Mouse (Mus musculus) neutrophil, adult 5-6 weeks (primary cell): Measurements from ENCODE around the gene Kat6b. TPM values are rescaled to one million over a fixed set of nuclear protein-coding genes. Genes with fewer than 3 reads are reported as not detected.

Experiments
- ATAC-seq: fragments of 151-379, 151-347 bp; 2 replicates; pipeline ENCODE4 v1.8.0; 2017; ENCODE audit warnings: mild to moderate bottlenecking, moderate TSS enrichment; ENCODE audit not compliant: insufficient number of reproducible peaks, poor library complexity, low FRiP score, severe bottlenecking; ENCODE audit errors: extremely low read depth
- total RNA-seq: library from RNA; stranded (forward); fragments of 200-1000 nt; gene quantifications from 2 replicates; pipeline ENCODE4 v1.2.3, GENCODE M21; 2017

The Kat6b gene
- total RNA-seq, 1 experiment from 2014 or later = 19.8 TPM

DNA sequence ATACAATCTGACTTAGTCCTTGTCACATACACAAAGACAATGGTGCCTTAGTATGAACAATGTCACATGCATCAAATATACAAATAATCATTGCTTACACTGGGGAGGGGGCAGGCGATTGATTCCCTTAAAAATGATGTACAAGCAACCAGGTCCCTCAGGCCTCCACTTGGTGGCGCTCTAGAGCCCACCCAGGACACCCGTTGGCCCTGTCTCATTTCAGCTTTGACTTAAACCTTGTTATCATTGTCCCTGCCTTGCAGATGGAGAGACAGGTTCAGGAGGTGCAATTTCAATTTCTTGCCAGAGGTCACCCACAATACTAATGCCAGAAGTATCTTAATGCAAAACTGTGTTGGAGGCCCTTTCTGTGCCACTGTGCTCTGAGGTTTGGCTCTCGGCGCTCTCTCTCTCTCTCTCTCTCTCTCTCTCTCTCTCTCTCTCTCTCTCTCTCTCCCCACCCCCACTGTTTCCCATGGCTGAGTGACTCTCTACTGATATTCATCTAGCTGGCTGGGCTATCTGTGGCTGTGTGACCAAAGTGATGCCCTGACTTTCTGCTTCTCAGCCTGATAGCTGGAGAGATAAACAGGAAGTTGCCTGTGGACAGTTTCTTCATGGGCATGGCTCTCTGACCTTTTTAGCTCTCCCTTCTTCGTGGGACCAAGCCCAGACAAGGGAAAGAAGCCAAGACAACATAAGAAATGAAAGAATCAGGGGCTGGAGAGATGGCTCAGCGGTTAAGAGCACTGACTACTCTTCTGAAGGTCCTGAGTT, 197.5 kb downstream of the Kat6b start:
- ATAC-seq = no peak

DNA sequence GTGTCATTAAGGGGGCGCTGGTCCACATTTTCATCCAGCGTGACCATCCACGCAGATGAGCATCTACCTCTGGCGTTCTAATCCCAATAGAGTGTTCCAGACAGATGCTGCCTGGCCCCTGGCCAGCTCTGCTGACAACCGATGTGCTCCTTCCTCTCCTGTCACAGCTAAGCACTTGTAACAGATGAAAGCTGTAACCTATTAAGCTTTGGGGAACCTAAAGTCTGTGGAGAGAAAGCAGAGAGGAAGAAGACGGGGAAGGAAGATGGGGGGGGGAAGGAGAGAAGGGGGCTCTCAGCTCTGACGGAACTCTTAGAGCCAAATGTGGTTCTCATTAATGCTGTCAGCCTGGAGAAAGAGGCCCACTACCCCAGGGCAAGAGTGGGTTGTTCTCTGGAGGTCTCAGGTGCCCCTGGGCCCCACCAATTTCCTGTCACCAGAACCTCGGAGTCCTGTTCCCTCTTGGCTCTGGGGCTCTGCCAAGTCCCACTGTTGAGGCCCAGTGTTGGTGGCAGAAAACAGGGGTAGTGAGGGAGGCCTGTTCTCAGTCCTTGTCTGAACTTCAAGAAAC, 198.5 kb downstream of the Kat6b start:
- no peak for ATAC-seq

DNA sequence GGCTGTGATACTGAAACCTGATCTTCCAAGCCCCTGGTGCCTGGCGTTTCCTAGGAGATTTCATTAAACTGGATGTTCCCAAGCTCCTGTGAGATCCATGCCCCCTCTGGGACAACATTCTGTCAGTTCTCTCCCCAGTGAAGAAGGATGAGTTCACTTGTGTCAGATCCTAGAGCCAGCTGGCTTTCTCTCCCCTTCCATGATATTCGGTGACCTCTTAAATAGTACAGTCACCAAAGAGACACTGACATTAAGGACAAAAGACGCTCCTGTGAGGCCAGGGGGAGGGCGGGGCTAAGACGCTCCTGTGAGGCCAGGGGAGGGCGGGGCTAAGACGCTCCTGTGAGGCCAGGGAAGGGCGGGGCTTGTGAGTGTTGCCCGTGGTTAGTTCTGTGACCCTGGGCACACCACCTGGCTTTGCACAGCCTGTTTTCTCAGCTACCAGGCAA, 201.5 kb downstream of the Kat6b start:
- ATAC-seq = peak; percentile 69

DNA sequence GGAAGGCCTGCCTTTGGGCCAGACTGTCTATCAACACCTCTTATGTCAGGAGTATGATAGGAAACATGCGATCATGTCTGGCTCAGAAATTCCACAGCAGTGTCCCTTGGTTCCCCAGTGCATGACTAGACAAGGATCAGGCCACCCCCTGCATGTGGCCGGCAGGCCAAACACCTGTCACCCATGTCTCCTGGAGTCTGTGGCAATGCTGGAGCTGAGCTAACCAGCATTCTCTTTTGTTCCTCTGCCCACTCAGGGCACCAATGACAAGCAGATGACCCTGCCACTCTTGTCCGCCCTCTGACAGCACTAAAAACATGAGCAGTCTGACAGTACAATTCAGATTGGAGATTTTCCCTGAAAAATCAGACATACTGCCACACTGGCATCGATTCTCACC, 202.6 kb downstream of the Kat6b start:
- no peak for ATAC-seq

DNA sequence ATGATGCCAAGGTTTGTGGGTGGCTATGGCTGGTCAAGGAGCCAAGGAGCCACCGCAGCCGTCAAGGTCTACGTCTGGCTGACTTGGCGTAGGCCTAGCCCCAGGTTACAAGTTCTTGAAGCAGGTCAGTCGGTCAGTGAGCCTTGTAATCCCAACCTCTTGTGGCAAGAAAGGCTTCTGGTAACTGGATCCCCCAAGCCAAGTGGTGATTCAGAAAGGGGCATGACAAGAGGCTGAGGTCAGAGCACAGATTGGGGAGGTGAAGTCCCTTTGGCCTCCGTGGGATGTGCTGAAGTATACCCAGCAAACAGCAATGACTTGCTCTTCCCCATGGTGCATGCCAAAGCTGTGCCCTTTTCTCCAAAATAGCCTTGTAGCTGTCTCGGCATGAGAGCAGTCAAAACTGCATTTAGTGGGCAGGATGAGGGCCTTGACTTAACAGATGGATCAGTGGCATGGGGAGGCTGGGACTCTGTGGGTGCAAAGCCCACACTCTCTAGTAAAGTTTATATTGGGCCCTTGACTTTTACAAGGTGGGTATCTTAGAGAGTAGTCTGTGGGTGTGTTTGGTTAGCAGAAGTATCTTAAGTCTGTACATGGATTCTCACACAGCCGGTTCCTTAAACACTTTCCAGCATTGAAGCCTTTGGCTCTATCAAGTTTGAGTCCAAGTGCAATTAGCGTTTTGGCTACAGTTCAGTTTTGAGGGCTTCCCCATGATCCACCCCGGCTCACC, 204.3 kb downstream of the Kat6b start:
- no peak for ATAC-seq

DNA sequence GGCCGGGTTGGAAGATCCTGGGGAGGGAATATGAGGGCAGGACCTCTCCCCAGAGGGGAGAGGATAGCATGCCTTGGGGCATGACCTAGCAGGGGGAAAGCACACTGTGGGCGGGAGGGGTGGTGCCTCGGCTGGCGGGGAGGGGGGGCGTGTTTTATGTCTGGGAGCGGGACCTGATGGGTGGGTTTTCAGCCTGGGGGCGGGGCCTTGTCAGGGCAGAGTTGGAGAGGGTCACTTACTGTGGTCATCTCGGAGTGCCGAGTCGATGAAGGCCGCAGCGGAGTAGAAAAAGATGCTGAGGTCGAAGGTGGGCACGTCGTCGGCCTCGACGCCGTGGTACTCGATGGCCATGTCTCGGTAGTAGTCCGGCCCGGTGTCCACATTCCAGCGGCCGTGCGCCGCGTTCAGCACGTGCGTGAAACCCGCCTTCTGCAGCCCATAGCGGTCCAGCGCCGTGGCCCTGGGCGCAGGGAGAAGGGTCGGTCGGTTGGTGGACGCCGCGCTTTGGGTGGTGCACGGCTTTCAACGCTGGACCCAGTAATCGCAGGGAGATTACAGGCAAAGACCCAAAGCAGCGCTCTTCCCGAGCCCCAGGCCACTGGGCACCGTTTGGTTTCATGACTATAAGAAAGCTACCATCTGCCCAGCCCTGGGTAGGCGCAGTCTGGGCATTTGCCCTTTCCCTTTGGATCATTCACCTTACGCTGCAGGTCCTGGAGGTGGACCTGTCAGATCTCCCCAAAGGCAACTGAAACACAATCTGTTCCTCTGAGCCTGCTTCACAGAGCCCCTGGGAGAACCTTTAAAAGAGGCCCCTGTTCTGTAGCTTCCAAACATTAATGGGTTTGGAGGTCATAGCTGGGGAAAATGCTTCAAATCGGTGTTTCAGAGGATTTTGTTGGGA, 205.4 kb downstream of the Kat6b start:
- ATAC-seq = no peak

DNA sequence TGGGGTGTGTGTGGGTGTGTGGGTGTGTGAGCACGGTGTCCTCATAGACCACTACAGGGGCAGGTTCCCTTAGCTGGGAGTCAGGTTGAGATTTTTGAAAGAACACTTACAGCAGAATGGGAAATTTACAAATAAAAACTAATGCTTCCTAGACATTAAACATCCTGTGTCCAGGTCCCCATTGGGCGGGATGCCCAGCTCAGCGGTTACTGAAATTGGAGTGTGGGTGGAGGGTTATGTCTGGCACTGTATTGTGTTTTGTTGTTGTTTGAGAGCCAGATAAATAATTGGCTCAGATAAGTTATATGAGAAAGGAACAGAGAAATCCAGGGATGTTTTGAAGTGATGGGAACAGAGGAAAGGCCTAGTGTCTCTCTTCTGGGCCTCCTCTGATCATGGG, 209.8 kb downstream of the Kat6b start:
- no peak for ATAC-seq

DNA sequence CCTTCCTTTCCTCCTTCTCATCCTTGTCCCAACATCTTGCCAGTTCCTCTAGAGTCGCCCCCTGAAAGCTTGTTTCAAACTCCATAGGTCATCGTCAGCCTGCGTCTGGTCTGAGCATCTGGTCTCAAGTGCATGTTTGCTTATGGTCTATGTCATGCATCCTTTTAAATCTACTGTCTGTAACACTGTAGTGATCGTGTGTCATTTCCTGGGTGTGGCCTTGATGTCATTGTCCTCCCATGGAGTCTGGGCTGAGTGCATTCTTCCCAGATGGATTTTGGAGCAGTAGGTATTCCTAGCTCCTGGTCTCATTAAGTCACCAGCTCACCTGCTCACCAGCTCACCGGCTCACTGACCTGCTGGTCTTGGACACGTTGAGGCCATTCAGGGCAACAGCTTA, 213.8 kb downstream of the Kat6b start:
- ATAC-seq = no peak

DNA sequence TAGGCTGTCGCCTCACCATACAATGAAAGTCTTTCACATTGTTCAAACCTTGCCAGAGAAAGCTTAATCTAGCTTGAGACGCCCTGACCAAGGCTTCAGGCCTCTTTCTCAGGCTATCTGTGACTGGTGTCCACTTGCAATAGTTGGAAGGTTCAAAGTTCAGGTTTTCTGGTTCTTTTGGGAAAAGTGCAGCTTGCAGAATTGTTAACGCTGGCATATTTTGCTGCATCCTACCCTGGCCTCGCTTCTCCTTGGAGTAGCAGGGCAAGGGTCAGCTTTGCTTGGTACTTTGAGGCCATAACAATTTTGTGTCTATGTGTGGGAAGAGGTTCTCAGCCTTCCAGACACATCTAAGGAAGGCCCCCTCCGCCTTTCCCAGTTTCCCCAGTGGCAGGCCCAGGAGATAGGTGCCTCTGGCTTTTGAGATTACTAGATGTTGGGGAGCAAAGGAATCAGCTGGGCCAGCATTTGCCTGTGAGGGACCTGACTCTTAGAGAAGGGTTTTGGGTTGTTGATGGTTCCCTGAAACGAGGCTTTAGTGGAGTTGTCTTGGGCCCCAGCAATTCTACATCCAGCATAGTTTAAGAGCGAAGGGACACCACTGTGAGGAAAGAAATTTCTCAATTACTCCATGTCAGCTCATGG, 215.1 kb downstream of the Kat6b start:
- no peak for ATAC-seq

DNA sequence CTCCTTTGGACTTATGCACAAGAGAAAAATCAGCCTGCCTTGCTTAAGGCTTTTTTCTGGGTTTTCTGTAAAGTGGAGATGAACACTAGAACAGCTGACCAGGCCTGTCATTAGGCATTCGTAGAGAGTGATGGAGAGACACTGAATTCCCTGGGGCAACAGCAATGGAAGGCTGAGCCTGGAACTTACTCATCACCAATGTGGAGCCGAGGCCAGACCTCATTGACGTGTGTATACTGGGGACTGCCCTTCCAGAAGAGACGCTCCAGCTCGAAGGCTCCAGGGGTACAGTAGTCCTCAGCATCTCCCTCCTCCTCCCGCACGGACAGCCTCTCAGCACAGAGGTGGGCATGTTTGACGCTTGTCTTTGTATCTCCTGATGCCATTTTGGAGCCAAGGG, 221.5 kb downstream of the Kat6b start:
- no peak for ATAC-seq

DNA sequence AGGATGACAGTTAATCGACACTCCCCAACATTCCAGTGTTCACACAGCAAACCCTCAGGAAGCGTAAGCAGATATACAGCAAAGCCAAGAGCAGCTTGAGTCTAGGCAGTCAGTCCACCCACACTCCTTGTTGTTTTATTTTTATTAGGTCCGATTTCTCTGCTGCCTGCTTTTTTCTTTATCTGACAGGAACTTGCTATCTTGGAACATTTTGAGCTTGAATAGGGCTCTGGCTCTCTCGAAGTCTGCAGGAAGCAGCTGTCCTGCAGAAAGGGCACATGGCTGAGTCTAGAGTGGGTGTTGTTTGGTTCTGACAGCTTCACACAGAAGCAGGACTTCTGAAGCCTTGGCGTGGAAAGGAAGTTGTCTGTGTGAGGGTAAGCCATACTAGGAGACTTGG, 222.0 kb downstream of the Kat6b start:
- ATAC-seq = no peak

DNA sequence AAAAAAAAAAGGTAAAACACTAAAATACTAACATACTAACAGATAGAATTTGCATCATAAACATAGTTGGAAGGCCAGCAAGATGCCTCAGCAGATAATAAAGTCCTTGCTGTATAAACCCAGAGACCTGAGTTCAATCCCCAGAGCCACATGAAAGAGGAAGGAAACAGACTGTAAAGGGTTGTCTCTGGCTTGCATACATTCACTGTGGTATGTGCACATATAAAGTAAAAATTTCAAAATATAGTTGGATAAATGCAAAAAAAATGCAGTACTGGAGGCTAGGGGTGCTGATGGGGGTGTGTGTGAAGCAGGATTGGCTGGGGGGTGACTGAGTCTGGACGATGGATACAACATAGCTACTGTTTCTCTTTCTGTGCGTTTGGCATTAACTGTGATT, 224.2 kb downstream of the Kat6b start:
- ATAC-seq = no peak

DNA sequence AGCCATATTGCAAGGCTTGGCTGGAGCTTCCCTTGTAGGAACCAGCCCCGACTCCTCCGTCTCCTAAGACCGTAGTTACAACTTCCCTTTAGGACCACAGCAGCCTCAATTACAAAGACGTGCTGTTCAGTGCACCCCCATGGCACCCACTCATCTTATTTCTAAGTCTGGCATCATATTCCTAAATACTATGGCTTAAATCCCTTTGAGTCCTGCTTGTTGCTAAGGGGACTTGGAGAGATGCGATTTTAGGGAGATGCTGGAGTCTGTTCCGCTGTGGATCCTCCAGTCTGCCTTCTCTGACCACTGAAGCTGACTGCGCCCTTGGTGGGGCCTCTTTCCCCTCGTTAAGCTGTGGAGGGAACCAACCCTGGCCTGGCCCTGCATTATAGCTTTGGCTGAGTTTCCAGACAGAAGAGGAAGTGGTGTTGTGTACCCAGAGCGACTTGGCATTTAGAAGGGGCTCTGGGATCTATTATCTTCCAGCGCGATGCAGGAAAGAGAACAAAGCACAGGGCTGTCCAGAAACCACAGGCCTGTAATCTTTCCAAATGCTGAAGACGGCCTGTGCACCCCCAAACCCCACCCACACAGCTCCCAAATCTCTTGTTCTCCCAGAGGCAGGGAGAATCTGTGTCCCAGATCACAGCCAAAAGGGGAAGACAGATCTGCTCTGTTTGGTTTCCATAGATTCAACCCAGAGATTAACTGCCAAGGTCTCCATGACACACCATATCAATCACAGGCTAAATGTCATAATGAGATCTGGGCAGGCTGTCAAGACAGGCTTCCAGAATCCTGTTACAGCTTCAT, 225.7 kb downstream of the Kat6b start:
- no peak for ATAC-seq

DNA sequence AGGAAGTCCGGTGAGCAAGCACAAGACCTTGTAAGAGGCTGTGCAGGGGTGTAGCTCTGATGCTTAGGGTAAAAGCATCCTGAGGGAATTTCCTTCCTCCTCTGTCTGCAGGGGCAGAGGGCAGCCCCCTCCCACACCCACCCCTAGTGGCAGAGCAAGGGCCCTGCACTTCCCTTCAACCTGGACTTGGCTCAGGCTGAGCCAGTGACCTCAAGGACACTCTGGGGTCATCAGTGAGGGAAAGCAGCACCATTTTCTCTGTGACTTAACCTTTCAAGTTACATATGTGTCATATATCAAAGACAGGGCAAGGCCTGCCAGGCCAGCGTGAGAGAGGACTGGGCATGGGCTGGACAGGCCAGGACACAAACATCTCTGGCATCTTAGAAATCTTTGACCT, 228.3 kb downstream of the Kat6b start:
- no peak for ATAC-seq

DNA sequence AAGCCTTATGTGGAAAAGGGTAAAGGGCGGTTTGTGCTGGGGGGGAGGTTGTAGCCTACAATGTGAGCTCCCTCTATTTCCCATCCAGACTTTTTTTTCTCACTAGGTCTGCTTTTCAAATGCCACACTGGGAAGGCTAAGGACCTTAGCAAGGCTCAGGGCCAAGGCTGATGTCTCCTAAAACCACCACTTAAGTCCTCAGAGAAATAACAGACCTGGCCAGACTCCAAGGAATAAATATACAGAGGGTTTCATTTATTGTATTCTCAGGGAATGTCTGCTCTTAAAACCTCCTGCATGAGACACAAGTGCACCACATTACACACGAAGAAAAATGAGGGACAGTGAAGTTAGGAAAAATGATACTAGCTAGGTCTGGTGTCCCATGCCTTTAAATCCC, 230.0 kb downstream of the Kat6b start:
- ATAC-seq = no peak

DNA sequence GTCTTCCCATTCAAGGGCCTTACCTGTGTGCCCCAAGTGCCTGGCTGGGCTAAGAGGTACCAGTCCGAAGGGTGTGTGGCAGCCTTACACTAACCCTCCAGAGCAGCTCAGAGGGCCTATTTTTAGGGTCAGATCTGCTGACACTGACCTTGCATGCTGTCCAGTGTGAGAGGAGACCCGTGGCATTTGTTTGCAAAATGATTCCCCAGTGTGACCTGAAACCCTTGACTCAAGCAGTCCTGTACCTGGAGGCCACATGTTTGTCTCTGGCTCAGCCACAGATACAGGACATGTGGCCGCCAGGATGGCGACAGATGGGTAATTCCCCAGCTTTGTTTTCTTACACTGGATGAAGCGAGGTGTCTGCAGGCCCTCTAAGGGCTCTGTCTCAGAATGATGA, 233.3 kb downstream of the Kat6b start, which contains the start of gene Dupd1:
Gene Dupd1 (minus strand): TSS at position 91 of the 400 bp plus-strand sequence.
- ATAC-seq = no peak

DNA sequence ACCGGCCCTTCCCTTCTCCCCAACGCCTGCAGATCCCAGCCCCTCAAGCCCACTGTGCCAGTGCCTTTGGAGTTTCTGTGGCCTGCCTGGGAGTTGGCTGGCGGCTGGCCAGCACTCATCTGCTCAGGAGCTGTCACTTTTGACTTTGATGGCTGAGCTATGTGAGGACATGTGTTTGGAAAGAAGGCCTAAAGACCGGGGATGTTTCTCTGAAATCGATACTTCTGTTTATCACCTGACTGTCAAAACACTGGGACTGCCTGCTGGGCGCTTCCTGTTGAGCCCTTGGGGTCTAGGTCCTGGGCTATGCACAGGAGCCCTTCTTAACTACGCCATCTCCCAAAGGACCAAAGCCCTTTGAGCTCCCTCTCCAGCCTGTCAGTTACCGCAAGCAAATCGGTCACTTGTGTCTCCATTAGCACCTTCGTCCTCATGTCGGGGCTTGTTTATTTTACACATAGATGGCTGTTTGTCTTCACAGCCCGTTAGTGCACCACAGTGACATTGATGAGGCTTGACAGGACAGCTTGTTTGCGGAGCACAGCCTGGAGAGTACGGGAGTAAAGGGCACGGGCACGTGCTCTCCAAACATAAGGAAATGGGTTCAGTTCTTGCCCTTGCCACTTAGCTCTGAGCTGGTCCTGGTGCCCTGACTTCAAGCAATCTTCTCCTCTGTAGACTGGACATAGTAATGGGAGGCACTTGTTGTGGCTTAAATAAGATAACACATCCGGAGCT, 238.6 kb downstream of the Kat6b start:
- no peak for ATAC-seq
